Mouse (Mus musculus): ENCODE data around the gene Rnf216.

Gene Rnf216

GRCm38 (mm10) chr5:142960775-142961271 is 152.0 kb downstream of the Rnf216 start:
- no peak for DNase-seq (ENCODE audit: low spot score in 2 of 2)

GRCm38 (mm10) chr5:142959576-142960556 is 152.9 kb downstream of the Rnf216 start, which contains the start of gene Fscn1:
TSS of gene Fscn1 (plus strand) at chr5:142960343.
- peak; percentile 38 to 39 for DNase-seq (ENCODE audit: low spot score in 2 of 2)

- DNase-seq (ENCODE audit: low spot score in 2 of 2) = no peak
Observed at GRCm38 (mm10) chr5:142959156-142959555, 153.6 kb downstream of the Rnf216 start.

- DNase-seq (ENCODE audit: low spot score in 2 of 2) = no peak
Observed at GRCm38 (mm10) chr5:142958464-142958863, 154.3 kb downstream of the Rnf216 start.

GRCm38 (mm10) chr5:142956956-142957703 is 155.7 kb downstream of the Rnf216 start:
- no peak for DNase-seq (ENCODE audit: low spot score in 2 of 2)

- no peak for DNase-seq (ENCODE audit: low spot score in 2 of 2)
Observed at GRCm38 (mm10) chr5:142953641-142954040, 159.2 kb downstream of the Rnf216 start.

GRCm38 (mm10) chr5:142950405-142950804 is 162.4 kb downstream of the Rnf216 start:
- no peak for DNase-seq (ENCODE audit: low spot score in 2 of 2)

GRCm38 (mm10) chr5:142949580-142949979 is 163.2 kb downstream of the Rnf216 start:
- no peak for DNase-seq (ENCODE audit: low spot score in 2 of 2)

- DNase-seq (ENCODE audit: low spot score in 2 of 2) = no peak
Observed at GRCm38 (mm10) chr5:142947460-142947859, 165.3 kb downstream of the Rnf216 start.

GRCm38 (mm10) chr5:142944979-142945682 is 167.7 kb downstream of the Rnf216 start:
- DNase-seq (ENCODE audit: low spot score in 2 of 2) = no peak
